Mouse (Mus musculus) kidney, embryonic 15.5 days (tissue): Measurements from ENCODE around the gene Ngef. TPM values are rescaled to one million over a fixed set of nuclear protein-coding genes. Genes with fewer than 3 reads are reported as not detected.
"Not testable (repeated sequence)": the region's sequence is repeated elsewhere in the genome, so short reads cannot be mapped to it uniquely, and the experiment has no call there.

Source experiments
- ATAC-seq: fragments of 200-750 bp; cut with Nextera tagmentation; replicated peaks from 2 replicates; pipeline ENCODE4 v1.8.0; 2017; ENCODE audit warnings: moderate TSS enrichment; ENCODE audit not compliant: low FRiP score
- H3K27ac ChIP-seq: fragments of 300-500 bp; sonication (generic); 2 replicates; pipeline ENCODE4 v1.5.1; 2015; ENCODE audit warnings: mild to moderate bottlenecking, inconsistent platforms
- H3K27me3 ChIP-seq: fragments of 300-500 bp; sonication (generic); 2 replicates; pipeline ENCODE4 v1.6.1; 2015; ENCODE audit warnings: inconsistent platforms
- H3K36me3 ChIP-seq: fragments of 300-500 bp; sonication (generic); 2 replicates; pipeline ENCODE4 v1.6.1; 2015; ENCODE audit warnings: inconsistent platforms
- H3K4me1 ChIP-seq: fragments of 300-500 bp; sonication (generic); 2 replicates; pipeline ENCODE4 v1.6.1; 2015; ENCODE audit warnings: inconsistent platforms
- H3K4me2 ChIP-seq: fragments of 300-500 bp; sonication (generic); 2 replicates; pipeline ENCODE4 v1.6.1; 2015; ENCODE audit warnings: moderate library complexity, mild to moderate bottlenecking, inconsistent platforms
- H3K4me3 ChIP-seq: fragments of 300-500 bp; sonication (generic); replicated peaks from 2 replicates; pipeline ENCODE4 v1.5.1; 2015; ENCODE audit warnings: mild to moderate bottlenecking, inconsistent platforms
- H3K9ac ChIP-seq: fragments of 300-500 bp; sonication (generic); 2 replicates; pipeline ENCODE4 v1.6.1; 2015; ENCODE audit warnings: mild to moderate bottlenecking, inconsistent platforms
- H3K9me3 ChIP-seq: fragments of 300-500 bp; sonication (generic); replicated peaks from 2 replicates; pipeline ENCODE4 v1.6.1; 2016; ENCODE audit warnings: inconsistent platforms
- WGBS: fragments of 180-500 bp; shearing (Covaris S2); methylation state at CpG from one replicate; pipeline ENCODE4 v1.1.7; 2015; ENCODE audit warnings: mixed read lengths; 5-methylcytosine and 5-hydroxymethylcytosine counted together
- polyA plus RNA-seq: library from polyadenylated mRNA; unstranded; fragments of >200 nt; fragmentation: Nextera tagmentation; extraction: Ambion mirVana; gene quantifications from 2 replicates; pipeline ENCODE4 v1.2.1, GENCODE M21; 2015

Ngef gene
- polyA plus RNA-seq, 1 experiment from 2014 or later = 1.6 TPM

DNA sequence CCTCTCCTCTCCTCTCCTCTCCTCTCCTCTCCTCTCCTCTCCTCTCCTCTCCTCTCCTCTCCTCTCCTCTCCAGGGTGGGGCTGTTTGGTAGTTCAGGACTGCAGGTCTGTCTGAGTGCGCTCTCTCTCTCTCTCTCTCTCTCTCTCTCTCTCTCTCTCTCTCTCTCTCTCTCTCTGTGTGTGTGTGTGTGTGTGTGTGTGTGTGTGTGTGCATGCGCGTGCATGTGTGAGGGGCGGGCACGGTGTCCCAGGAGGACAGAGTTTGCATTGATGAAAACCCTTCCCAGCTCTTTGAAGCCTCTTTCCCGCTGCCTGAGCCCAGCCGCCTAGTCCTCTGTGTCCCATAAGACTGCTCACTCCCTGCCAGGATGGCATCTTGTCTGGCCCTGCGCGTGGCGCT is 103.7 kb downstream of the Ngef start, which contains the start of gene Snorc:
Snorc (plus strand) TSS at position 301 of the 400 bp plus-strand sequence.
- not testable (repeated sequence) for ATAC-seq, H3K4me1 ChIP-seq, H3K9me3 ChIP-seq, H3K4me3 ChIP-seq, H3K4me2 ChIP-seq, H3K27ac ChIP-seq, H3K9ac ChIP-seq, H3K36me3 ChIP-seq
- WGBS = 41% methylated on average over 6 of the region's 10 CpGs
- H3K27me3 ChIP-seq = peaks cover 14% of the 10 kb centered on the region

DNA sequence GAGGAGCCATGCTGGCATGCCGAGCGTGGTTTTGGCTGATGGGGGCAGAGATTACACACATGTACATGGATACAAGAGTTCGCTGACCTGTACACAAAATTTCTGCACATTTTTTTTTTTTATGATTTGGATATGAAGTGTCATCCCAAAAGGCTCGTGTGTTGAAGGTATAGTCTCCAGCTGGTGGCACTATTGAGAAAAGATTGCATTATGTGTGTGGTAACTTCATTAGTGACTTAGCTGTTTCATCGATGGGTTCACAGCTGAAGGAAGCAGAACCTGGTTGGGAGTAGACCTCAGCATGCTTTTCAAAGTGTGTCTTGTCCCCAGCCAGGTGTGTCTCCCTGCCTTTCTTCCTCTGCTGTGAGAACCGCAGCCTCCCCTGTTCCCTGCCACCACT is 105.3 kb downstream of the Ngef start:
- Histone ChIP-seq H3K4me2 (no peak overlapping the region), H3K27ac (no peak overlapping the region), H3K9ac (no peak overlapping the region), H3K36me3 (no peaks in the 10 kb centered on the region), H3K4me1 (no peaks in the 10 kb centered on the region), H3K27me3 (no peaks in the 10 kb centered on the region), H3K4me3 (no peak overlapping the region), H3K9me3 (no peaks in the 10 kb centered on the region)
- WGBS = 72% methylated on average over 6 of the region's 6 CpGs
- no peak for ATAC-seq

DNA sequence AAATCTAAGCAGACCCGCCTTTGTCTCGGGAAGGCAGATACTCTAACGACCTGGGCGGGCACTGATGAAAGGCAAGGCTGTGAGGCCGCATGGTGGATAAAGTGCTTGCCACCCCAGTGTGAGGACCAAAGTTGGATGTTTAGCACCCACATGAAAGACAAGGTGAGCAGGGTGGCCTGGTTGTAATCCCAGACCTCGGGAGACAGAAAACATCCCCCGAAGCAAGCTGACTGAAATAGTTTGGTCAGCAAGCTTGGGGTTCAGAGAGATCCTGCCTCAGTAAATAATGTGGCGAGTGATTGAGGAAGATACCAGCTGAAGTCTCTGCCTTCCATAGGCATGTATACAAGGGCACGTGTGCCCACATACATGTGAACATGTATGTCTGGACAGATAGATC is 106.2 kb downstream of the Ngef start:
- Histone ChIP-seq H3K27me3 (no peaks in the 10 kb centered on the region), H3K4me2 (peak overlapping the region; percentile 36; the same call in 1 of the 2 replicates), H3K27ac (no peak overlapping the region), H3K9me3 (no peaks in the 10 kb centered on the region), H3K4me1 (no peaks in the 10 kb centered on the region), H3K9ac (no peak overlapping the region), H3K36me3 (no peaks in the 10 kb centered on the region), H3K4me3 (no peak overlapping the region)
- WGBS = 46% methylated on average over 9 of the region's 9 CpGs
- ATAC-seq = no peak

DNA sequence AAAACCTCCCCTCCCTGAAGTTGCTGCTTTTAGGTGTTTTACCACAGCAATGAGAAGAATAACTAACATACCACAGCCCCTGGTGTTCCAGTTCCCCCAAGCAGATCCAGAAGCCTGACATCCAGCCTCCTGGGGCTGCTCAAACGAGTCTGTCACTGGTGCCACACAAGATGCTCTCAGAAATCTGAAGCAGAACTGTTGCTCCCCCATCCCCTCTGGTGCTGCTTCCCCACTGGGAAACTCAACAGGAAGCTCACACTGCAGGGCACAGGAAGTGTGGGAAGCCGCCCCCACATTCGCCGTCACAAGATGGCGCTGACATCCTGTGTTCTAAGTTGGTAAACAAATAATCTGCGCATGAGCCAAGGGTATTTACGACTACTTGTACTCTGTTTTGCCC is 113.8 kb downstream of the Ngef start:
- not testable (repeated sequence) for H3K4me3 ChIP-seq, H3K9me3 ChIP-seq, ATAC-seq, H3K27ac ChIP-seq, H3K27me3 ChIP-seq, H3K9ac ChIP-seq, H3K36me3 ChIP-seq, H3K4me1 ChIP-seq, H3K4me2 ChIP-seq
- WGBS = 89% methylated on average over 7 of the region's 7 CpGs

DNA sequence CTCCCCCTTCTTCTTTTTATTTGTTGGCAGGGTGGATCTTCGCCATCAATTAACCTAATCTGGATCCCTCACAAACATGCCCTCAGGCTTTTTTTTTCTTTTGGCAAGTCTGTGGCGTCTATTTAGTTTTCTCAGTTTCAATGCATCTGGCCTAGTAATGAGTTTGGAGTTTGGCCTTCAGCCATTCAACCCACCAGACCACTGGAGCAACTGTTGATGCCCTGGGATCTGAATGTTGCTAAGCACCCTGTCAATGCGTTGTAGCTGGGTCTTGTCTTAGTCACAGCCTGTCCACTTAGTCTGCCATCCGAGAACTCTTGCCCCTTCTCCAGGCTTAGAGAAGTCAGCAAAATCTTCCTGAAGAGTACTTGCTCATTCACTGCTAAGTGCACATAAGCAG is 115.6 kb downstream of the Ngef start:
- H3K4me2 ChIP-seq = no peak overlapping the region
- no peaks in the 10 kb centered on the region; the same call in 1 of the 2 replicates for H3K9me3 ChIP-seq
- H3K4me3 ChIP-seq = no peak overlapping the region
- no peak overlapping the region for H3K9ac ChIP-seq
- no peaks in the 10 kb centered on the region for H3K27me3 ChIP-seq
- no peak for ATAC-seq
- 90% methylated on average over 4 of the region's 4 CpGs for WGBS
- no peaks in the 10 kb centered on the region for H3K4me1 ChIP-seq
- H3K36me3 ChIP-seq = no peaks in the 10 kb centered on the region
- no peak overlapping the region for H3K27ac ChIP-seq

DNA sequence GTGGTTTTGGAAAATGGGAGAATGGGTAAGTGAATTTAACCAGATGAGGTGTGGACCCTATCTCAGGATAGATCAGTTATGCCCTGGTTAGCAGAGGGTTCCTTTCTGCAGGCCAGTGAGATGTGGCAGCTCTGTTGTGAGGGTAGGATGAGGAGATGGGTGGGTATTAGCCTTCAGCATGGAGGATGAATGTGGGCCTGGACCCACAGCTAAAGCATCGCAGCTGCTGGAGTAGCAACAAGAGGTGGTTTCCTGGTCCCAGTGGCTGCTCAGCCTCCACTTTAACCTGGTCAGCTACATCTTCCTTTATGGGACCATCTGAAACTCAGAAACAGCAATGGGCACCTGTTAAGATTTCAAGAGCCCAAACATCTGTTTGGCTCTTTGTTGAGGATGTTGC is 117.2 kb downstream of the Ngef start:
- ATAC-seq = no peak
- H3K4me2 ChIP-seq = no peak overlapping the region
- 92% methylated on average over 1 of the region's 1 CpGs for WGBS
- H3K9me3 ChIP-seq = no peaks in the 10 kb centered on the region; the same call in 1 of the 2 replicates
- H3K27ac ChIP-seq = no peak overlapping the region
- no peaks in the 10 kb centered on the region for H3K4me1 ChIP-seq
- H3K9ac ChIP-seq = no peak overlapping the region
- H3K4me3 ChIP-seq = no peak overlapping the region
- H3K36me3 ChIP-seq = no peaks in the 10 kb centered on the region
- H3K27me3 ChIP-seq = no peaks in the 10 kb centered on the region

DNA sequence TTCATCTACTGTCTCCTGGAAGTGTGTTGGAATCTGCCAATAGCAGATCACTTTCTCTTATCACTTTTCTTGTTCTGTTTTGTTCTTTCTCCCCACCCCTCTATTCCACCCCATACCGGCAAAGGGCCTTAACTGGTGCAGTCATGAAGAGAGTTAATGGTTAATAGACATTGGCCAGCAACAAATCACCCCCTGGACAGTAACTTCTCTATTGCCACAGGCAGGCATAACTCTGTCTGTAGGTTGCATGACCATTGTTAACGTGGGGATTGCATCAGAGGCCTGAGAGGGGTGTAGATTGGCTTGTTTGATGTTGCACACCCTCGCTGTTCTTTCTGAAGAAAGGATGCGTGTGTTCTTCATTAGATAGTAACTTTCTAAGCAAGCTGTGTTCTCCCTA is 124.2 kb downstream of the Ngef start:
- Histone ChIP-seq H3K4me1 (no peaks in the 10 kb centered on the region), H3K9me3 (no peaks in the 10 kb centered on the region), H3K9ac (no peak overlapping the region), H3K4me3 (no peak overlapping the region), H3K27me3 (no peaks in the 10 kb centered on the region), H3K27ac (no peak overlapping the region), H3K4me2 (no peak overlapping the region), H3K36me3 (peaks cover 63% of the 10 kb centered on the region)
- 74% methylated on average over 4 of the region's 4 CpGs for WGBS
- no peak for ATAC-seq

DNA sequence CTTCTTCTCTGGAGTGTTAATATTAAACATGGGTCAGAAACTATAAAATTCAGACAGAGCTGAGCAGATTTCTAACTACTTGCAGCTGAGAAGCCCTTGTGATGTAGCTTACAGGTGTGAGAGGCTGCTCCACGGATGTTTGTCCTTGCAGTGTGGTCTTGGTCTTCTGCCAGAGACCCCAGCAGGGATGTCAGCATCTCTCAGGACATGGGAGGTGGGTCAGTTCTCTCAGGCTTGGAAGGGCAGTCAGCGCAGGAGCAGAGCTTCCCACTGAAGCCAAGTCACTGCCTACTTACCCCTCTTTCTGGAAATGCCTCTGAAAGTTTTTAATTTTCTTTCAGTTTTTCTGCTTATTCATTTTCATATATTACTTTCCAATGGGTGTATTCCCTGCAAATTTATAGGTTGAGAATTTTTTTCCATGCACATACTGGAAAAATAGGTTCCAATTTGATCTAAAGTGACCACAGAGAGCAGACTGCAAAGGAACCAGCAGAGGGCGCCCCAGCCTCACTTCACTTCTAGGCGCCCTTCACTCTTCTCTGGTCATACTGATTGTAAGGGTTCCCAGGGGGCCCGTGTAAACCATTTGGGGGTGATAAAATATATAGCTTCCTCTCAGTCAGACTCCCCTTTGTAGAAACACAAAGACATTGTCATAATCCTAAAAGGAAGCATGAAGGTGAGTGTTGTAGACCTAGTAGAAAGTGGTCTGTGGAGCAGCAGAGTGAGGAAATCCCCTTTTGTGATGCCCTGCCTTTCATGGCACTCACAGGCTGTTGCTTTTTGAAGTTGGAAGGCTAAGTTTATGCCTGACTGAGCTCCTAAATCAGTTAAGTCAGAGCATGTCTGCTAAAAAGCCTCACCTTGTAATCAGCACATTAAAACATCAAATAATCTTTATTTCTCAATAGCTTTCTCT is 126.2 kb downstream of the Ngef start:
- ATAC-seq = no peak
- peaks cover 83% of the 10 kb centered on the region for H3K36me3 ChIP-seq
- H3K9ac ChIP-seq = no peak overlapping the region
- no peak overlapping the region for H3K4me3 ChIP-seq
- no peaks in the 10 kb centered on the region for H3K9me3 ChIP-seq
- H3K27ac ChIP-seq = no peak overlapping the region
- no peaks in the 10 kb centered on the region for H3K4me1 ChIP-seq
- no peak overlapping the region for H3K4me2 ChIP-seq
- H3K27me3 ChIP-seq = no peaks in the 10 kb centered on the region
- 34% methylated on average over 5 of the region's 5 CpGs for WGBS

DNA sequence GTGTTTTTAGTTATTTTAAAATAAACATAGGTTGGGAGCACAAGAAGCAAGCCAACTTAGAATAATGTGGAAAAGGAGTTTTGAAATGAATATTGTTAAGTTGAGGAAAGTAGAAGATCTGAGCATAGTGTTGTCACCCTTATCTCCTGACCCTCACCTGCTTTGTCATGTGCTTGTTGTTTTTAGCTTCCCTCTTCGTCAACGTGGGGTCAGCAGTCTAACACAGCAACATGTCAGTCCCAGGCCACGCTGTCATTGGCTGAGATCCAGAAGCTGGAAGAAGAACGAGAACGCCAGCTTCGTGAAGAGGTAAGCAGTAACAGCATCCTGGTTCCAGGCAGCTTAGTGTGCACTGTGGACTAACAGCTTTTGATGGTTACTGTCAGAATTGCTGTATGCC is 137.1 kb downstream of the Ngef start:
- Histone ChIP-seq H3K9ac (no peak overlapping the region), H3K4me3 (no peak overlapping the region), H3K27me3 (no peaks in the 10 kb centered on the region), H3K4me2 (no peak overlapping the region), H3K9me3 (no peaks in the 10 kb centered on the region), H3K36me3 (peaks cover 83% of the 10 kb centered on the region), H3K27ac (no peak overlapping the region), H3K4me1 (no peaks in the 10 kb centered on the region)
- 71% methylated on average over 6 of the region's 6 CpGs for WGBS
- no peak for ATAC-seq

DNA sequence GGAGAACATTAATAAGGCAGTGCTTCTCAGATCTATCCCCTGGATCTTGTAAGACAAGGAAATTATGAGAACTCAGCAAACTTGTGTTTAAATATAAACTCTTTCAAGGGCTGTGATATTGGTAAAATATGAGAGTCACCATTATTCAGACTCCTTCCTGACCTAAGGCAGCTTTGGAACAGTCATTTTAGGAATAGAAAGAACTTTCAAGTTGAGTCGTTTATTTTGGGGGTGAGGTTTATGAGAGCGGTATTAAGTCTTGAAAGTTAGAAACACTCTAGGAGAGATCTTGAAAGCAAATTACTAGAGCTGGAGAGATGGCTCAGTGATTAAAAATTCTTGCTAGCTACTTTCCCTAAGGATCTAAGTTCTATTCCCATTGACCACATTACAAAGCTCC is 138.5 kb downstream of the Ngef start:
- Histone ChIP-seq H3K27me3 (no peaks in the 10 kb centered on the region), H3K4me3 (no peak overlapping the region), H3K9me3 (no peaks in the 10 kb centered on the region), H3K4me2 (no peak overlapping the region), H3K27ac (no peak overlapping the region), H3K36me3 (peaks cover 84% of the 10 kb centered on the region), H3K9ac (no peak overlapping the region), H3K4me1 (no peaks in the 10 kb centered on the region)
- ATAC-seq = no peak
- WGBS = 96% methylated on average over 2 of the region's 2 CpGs
